Mouse (Mus musculus) MEL (cell line): ENCODE results near the gene Prr18. TPM values are rescaled to one million over a fixed set of nuclear protein-coding genes. Genes with fewer than 3 reads are reported as not detected.

ENCODE experiments used
- DNase-seq: peaks from one replicate; pipeline ENCODE4 v3.0.0; 2011; ENCODE audit warnings: low read depth, low spot score
- H3K27ac ChIP-seq: 2 replicates; pipeline ENCODE4 v1.5.1; 2012; ENCODE audit warnings: low read depth, mild to moderate bottlenecking, control low read depth, low read length, moderate library complexity; ENCODE audit not compliant: control insufficient read depth
- H3K27me3 ChIP-seq, 2 experiments: fragments of 150-350 bp in 1 of 2; sonication (generic) in 1 of 2; 2 replicates each; pipeline ENCODE4 v1.6.1; 2012; ENCODE audit warnings: low read length in 2 of 2, mild to moderate bottlenecking in 2 of 2, improper control_type of control experiment in 1 of 2, moderate library complexity in 1 of 2; ENCODE audit not compliant: insufficient read depth in 2 of 2, control insufficient read depth in 1 of 2
- H3K36me3 ChIP-seq, 2 experiments: 2 replicates each; pipeline ENCODE4 v1.6.1; 2012 to 2014; ENCODE audit warnings: low read length in 2 of 2, improper control_type of control experiment in 1 of 2, inconsistent platforms in 1 of 2, mild to moderate bottlenecking in 1 of 2; ENCODE audit not compliant: insufficient read depth in 2 of 2, control insufficient read depth in 1 of 2
- H3K4me1 ChIP-seq, 2 experiments: fragments of 150-350 bp in 1 of 2; sonication (generic) in 1 of 2; 2 replicates each; pipeline ENCODE4 v1.6.1; 2012; ENCODE audit warnings: low read length in 2 of 2, improper control_type of control experiment in 1 of 2, mild to moderate bottlenecking in 1 of 2; ENCODE audit not compliant: insufficient read depth in 2 of 2, control insufficient read depth in 1 of 2
- H3K4me3 ChIP-seq, 2 experiments: fragments of 150-350 bp in 1 of 2; sonication (generic) in 1 of 2; 2 replicates each; pipeline ENCODE4 v1.5.1; 2012; ENCODE audit warnings: low read depth in 2 of 2, low read length in 2 of 2, mild to moderate bottlenecking in 2 of 2, moderate library complexity in 2 of 2, control low read depth in 1 of 2, improper control_type of control experiment in 1 of 2; ENCODE audit not compliant: control insufficient read depth in 1 of 2, insufficient read depth in 1 of 2
- H3K79me2 ChIP-seq: 2 replicates; pipeline ENCODE4 v1.6.1; 2012; ENCODE audit warnings: mild to moderate bottlenecking, low read length, moderate library complexity; ENCODE audit not compliant: control insufficient read depth, poor library complexity, insufficient read depth
- H3K9ac ChIP-seq: 2 replicates; pipeline ENCODE4 v1.6.1; 2012; ENCODE audit warnings: low read depth, mild to moderate bottlenecking, control low read depth, low read length, moderate library complexity; ENCODE audit not compliant: control insufficient read depth, poor library complexity, severe bottlenecking
- H3K9me3 ChIP-seq: fragments of 150-350 bp; sonication (generic); replicated peaks from 2 replicates; pipeline ENCODE4 v1.6.1; 2012; ENCODE audit warnings: mild to moderate bottlenecking, low read length, improper control_type of control experiment, moderate library complexity; ENCODE audit not compliant: insufficient read depth
- CTCF ChIP-seq, 3 experiments: IDR thresholded peaks in 2 of 3; conservative IDR thresholded peaks in 1 of 3; 2 replicates each; pipeline ENCODE4 v1.5.1; 2011 to 2012; ENCODE audit warnings: low read length in 3 of 3, low read depth in 2 of 3, mild to moderate bottlenecking in 2 of 3, improper control_type of control experiment in 1 of 3, inconsistent platforms in 1 of 3, mixed read lengths in 1 of 3, moderate library complexity in 1 of 3; ENCODE audit not compliant: control insufficient read depth in 1 of 3, insufficient read depth in 1 of 3, poor library complexity in 1 of 3, severe bottlenecking in 1 of 3
- E2F4 ChIP-seq: IDR thresholded peaks from 2 replicates; pipeline ENCODE4 v1.6.1; 2011; ENCODE audit warnings: low read depth, low read length, improper control_type of control experiment, borderline replicate concordance
- ELF1 ChIP-seq: IDR thresholded peaks from 2 replicates; pipeline ENCODE4 v1.6.1; 2014; ENCODE audit warnings: low read depth, mild to moderate bottlenecking, inconsistent platforms, low read length, improper control_type of control experiment, moderate library complexity
- GABPA ChIP-seq: IDR thresholded peaks from 2 replicates; pipeline ENCODE4 v1.6.1; 2012; ENCODE audit warnings: low read depth, mild to moderate bottlenecking, inconsistent platforms, low read length, improper control_type of control experiment, moderate library complexity
- JUND ChIP-seq: IDR thresholded peaks from 2 replicates; pipeline ENCODE4 v1.6.1; 2011; ENCODE audit warnings: low read depth, mild to moderate bottlenecking, improper control_type of control experiment, low read length
- KAT2A ChIP-seq: conservative IDR thresholded peaks from 2 replicates; pipeline ENCODE4 v1.6.1; 2012; ENCODE audit warnings: low read depth, low read length, improper control_type of control experiment, inconsistent platforms
- MAFK ChIP-seq: IDR thresholded peaks from 2 replicates; pipeline ENCODE4 v1.6.1; 2011; ENCODE audit warnings: low read depth, mild to moderate bottlenecking, low read length, improper control_type of control experiment, borderline replicate concordance
- MEF2A ChIP-seq: IDR thresholded peaks from 2 replicates; pipeline ENCODE4 v1.6.1; 2014; ENCODE audit warnings: low read depth, mild to moderate bottlenecking, inconsistent platforms, low read length, improper control_type of control experiment; ENCODE audit not compliant: poor library complexity, insufficient replicate concordance, severe bottlenecking; ENCODE audit errors: extremely low read depth
- MYB ChIP-seq: IDR thresholded peaks from 2 replicates; pipeline ENCODE4 v1.6.1; 2011; ENCODE audit warnings: mild to moderate bottlenecking, low read depth, low read length, improper control_type of control experiment
- MYC ChIP-seq: IDR thresholded peaks from 2 replicates; pipeline ENCODE4 v1.6.1; 2011; ENCODE audit warnings: low read depth, mild to moderate bottlenecking, low read length, improper control_type of control experiment, moderate library complexity
- NELFE ChIP-seq: IDR thresholded peaks from 2 replicates; pipeline ENCODE4 v1.6.1; 2011; ENCODE audit warnings: low read depth, low read length, improper control_type of control experiment
- POLR2AphosphoS2 ChIP-seq: IDR thresholded peaks from 2 replicates; pipeline ENCODE4 v1.6.1; 2011; ENCODE audit warnings: low read length, improper control_type of control experiment
- RAD21 ChIP-seq: IDR thresholded peaks from 2 replicates; pipeline ENCODE4 v1.6.1; 2011; ENCODE audit warnings: mild to moderate bottlenecking, low read depth, low read length, improper control_type of control experiment
- RCOR1 ChIP-seq: IDR thresholded peaks from 2 replicates; pipeline ENCODE4 v1.6.1; 2012; ENCODE audit warnings: low read depth, mild to moderate bottlenecking, inconsistent platforms, low read length, improper control_type of control experiment
- SMC3 ChIP-seq: IDR thresholded peaks from 2 replicates; pipeline ENCODE4 v1.6.1; 2011; ENCODE audit warnings: low read depth, low read length, improper control_type of control experiment
- UBTF ChIP-seq: IDR thresholded peaks from 2 replicates; pipeline ENCODE4 v1.6.1; 2012; ENCODE audit warnings: low read depth, mild to moderate bottlenecking, inconsistent platforms, low read length, improper control_type of control experiment, moderate library complexity, borderline replicate concordance; ENCODE audit not compliant: insufficient read depth
- USF2 ChIP-seq, 2 experiments: IDR thresholded peaks; 2 replicates each; pipeline ENCODE4 v1.6.1; 2011 to 2012; ENCODE audit warnings: improper control_type of control experiment in 2 of 2, low read length in 2 of 2, borderline replicate concordance in 1 of 2, inconsistent platforms in 1 of 2, low read depth in 1 of 2, mild to moderate bottlenecking in 1 of 2; ENCODE audit not compliant: insufficient read depth in 1 of 2
- ZMIZ1 ChIP-seq: IDR thresholded peaks from 2 replicates; pipeline ENCODE4 v1.6.1; 2012; ENCODE audit warnings: low read depth, mild to moderate bottlenecking, inconsistent platforms, low read length, improper control_type of control experiment, moderate library complexity
- polyA plus RNA-seq, 2 experiments: library from polyadenylated mRNA; stranded (reverse) in 1 of 2; unstranded in 1 of 2; fragments of >175 nt in 1 of 2; fragments of >200 nt in 1 of 2; gene quantifications; 2 replicates each; pipeline versions ENCODE4 v1.2.1 to v1.2.4; 2012; ENCODE audit warnings: low replicate concordance in 2 of 2, low read depth in 1 of 2; ENCODE audit not compliant: insufficient read length in 2 of 2, insufficient read depth in 1 of 2, missing spikeins in 1 of 2
- total RNA-seq: library from RNA; depleted of rRNA; stranded (reverse); fragments of 300-350 nt; gene quantifications from 2 replicates; pipeline ENCODE4 v1.2.3, GENCODE M21; 2012

The Prr18 gene
- total and polyA plus RNA-seq, 3 experiments: 0.04 to 0.10 TPM; not detected in 1

DNA sequence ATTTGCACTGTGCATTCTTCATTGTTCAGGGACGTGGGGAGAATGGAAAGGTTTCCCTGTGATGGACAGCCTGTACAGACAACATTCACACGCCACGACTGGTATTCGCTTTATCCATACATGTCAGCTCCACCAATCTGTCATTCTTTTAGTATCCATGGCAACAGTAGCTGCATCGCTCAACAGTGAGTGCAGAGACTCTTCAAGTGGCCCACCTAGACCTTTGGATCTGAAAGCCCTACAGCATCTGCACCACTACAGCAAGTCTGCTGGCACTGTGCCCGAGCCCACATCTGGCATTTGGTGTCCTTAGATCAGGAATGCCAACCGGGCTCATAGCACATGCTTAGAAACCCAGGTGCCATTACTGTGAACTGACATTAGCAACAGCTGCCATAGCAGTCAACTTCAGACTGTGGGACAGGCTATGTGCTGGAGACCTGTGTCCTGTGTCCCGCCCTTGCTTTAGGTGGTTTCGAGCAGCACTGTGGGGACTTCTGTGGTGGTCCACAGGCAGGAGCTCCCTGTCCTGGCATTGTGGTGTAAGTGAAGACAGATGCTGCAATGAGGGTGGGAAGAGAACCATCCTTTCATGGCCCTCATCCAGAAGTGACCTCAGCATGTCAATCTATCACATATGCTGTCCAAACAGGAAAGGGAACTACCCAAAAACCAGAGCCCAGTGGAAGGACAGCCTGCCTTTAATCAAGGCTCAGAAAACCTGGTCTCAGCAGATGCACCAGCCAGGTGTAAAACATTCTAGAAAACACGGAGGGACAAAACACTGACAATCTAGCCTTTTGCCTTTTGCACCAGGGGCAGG, 24.2 kb downstream of the Prr18 start:
- Histone ChIP-seq H3K4me1 (no peaks in the 10 kb centered on the region), H3K9ac (no peak overlapping the region), H3K79me2 (no peaks in the 10 kb centered on the region), H3K4me3 (no peak overlapping the region), H3K27me3 (peaks cover 0 to 7% of the 10 kb centered on the region in 2 experiments; a peak in 2 of 4 replicates), H3K9me3 (no peaks in the 10 kb centered on the region), H3K27ac (no peak overlapping the region), H3K36me3 (no peaks in the 10 kb centered on the region)
- TF ChIP-seq ZMIZ1 (no peak), E2F4 (no peak), MYB (no peak), MYC (no peak), RCOR1 (no peak), ELF1 (no peak), GABPA (no peak), SMC3 (no peak), MEF2A (no peak), CTCF (IDR thresholded peaks at IDR 0.05 in 2 of 3, conservative IDR thresholded peaks at IDR 0.05 in 1 of 3; ENCODE audit: control insufficient read depth in 1 of 3, insufficient read depth in 1 of 3, low read depth in 2 of 3, low read length in 3 of 3, poor library complexity in 1 of 3, severe bottlenecking in 1 of 3) (no peak), JUND (no peak), RAD21 (no peak), NELFE (no peak), MAFK (no peak), USF2 (IDR thresholded peaks at IDR 0.05; ENCODE audit: borderline replicate concordance in 1 of 2, insufficient read depth in 1 of 2, low read depth in 1 of 2, low read length in 2 of 2) (no peak), UBTF (no peak), POLR2AphosphoS2 (no peak), KAT2A (no peak)
- no peak for DNase-seq
